Mouse (Mus musculus) right cerebral cortex, postnatal 4 days (tissue): ENCODE data around the gene Tcstv1.
"Not testable (repeated sequence)": the region's sequence is repeated elsewhere in the genome, so short reads cannot be mapped to it uniquely, and the experiment has no call there.

Experiments
- DNase-seq: peaks from one replicate; pipeline ENCODE4 v3.0.0-alpha.2; 2022

Tcstv1 gene

GRCm38 (mm10) chr13:119894685-119895084, at the start of gene Tcstv1:
Gene Tcstv1, minus strand, starts transcription at chr13:119894785.
- DNase-seq, result not testable (repeated sequence)

- DNase-seq, result not testable (repeated sequence)
Measured at GRCm38 (mm10) chr13:119929172-119929571, 34.6 kb upstream of the Tcstv1 start, which contains the start of gene Gm21761. Gene Gm21761, minus strand, starts transcription at chr13:119929272.

DNA sequence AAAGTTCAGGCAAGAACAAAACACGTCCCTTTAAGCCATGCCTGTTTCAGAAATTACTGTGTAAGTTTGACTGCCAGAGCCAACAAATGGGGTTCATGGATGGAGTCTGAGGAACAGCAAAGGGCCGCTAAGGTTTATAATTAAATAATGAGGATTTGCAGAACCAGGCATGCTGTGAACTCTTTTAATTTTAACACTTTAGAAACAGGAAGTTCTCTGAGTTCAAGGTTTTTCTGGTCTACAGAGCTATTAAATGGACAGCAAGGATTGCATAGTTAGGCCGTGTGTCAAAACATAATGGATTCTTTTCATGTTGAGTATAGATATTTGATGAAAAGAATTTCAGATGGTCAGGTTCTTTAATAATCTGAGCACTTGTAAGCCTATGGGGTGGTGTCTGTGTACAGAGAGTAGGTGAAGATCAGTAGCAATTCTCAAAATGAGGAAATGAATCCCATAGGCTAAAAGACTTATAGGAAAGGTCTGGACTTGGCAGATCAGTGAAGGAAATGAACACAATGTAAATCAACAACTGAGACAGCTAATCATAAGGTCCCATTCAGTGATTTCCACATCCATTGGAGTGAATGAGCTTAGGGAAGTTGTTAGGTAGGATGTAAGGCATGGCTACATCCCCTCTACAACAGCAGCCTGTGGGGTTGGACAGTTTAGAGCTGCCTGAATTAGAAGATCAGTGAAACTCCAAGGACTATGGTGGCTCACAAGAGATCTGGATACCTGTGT, 30.2 kb upstream of the Tcstv1 start:
- DNase-seq, result not testable (repeated sequence)

GRCm38 (mm10) chr13:119916966-119917722, 22.6 kb upstream of the Tcstv1 start:
- not testable (repeated sequence) for DNase-seq

DNA sequence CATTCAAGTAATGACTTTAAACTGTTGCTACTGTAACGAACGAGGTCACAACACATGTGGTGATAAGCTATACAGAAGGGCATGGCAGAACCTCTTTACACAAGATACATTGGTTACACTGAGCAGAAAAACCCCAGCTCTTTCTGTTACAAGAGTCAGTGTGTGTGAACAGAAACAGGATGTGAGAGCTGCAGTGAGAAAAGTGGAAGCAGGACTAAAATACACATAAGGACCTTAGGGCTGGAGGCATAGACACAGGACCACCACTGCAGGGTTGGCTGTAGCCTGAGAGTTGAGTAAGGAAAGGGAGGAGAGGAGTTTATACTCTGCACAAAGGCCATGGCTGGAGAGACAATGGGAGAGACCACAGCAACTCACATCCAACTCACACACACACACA, 21.9 kb upstream of the Tcstv1 start:
- DNase-seq, result not testable (repeated sequence)

- not testable (repeated sequence) for DNase-seq
Measured at GRCm38 (mm10) chr13:119898549-119898948, 4.0 kb upstream of the Tcstv1 start.

DNA sequence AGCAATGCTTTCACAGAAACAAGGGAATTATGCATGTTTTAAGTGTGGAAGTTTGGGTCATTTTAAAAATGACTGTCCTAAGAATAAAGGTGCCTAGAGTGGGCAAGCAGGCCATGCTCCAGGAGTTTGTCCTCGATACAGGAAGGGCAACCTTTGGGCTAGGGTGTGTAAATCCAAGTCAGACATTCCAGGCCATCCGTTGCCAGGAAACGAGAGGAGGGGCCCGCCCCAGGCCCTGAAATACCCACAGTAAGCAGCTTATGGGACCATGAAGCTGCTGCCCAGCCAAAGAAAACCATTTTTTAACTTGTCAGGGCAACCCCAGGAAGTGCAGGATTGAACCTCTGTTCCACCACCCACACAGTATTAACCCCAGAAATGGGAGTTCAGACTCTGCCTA, 7.7 kb downstream of the Tcstv1 start:
- not testable (repeated sequence) for DNase-seq

DNA sequence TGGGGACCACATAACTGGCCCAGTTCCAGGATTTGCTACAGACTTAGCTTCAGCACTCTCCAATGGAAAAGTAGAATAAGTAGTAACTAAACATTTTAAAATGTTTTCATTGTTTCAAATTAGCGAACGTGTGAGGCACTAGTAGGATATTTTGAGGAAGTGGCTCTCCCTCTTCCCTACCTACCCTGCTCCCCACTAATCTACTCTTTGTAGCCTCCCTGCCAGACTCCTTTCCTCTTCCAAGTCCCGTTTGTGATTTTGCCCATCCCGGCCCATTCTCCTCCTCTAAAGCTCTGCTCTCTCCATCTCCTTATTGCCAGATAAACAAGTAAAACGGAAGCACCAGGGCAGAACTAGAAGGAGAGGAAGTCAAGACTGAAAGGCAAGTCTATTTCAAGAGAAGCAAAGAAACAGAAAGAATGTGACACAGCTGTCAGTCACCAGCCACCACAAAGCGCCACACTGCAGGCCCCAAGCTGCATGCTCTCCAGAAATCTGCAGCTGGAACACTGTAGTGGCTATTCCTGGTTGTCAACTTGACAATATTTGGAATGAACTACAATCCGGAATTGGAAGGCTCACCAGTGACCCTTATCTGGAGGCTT, 30.1 kb downstream of the Tcstv1 start:
- not testable (repeated sequence) for DNase-seq

GRCm38 (mm10) chr13:119862399-119862798, 32.2 kb downstream of the Tcstv1 start:
- DNase-seq, result not testable (repeated sequence)
